Mouse (Mus musculus): Measurements from ENCODE around the gene Nop2. TPM values are rescaled to one million over a fixed set of nuclear protein-coding genes. Genes with fewer than 3 reads are reported as not detected.

Nop2 gene
- total RNA-seq, 1 experiment from 2014 or later: 92.8 TPM

DNA sequence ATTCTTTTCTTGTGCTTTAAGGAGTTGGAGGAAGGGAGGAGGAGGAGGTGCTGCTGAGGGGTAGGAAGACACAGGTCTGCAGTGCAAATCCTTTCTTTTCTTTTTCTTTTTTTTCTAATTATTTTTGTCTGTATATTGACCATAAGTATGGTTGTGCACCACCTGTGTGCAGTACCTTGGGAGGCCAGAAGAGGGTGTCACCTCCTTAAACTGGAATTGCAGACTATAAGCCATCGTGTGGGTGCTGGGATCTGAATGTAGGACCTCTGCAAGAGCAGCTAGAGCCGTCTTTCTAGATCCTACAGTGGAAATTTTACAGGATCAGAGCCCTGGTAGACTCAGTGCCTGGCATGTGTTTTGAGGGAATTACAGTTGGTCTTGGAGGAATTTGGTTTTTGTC is 24.0 kb upstream of the Nop2 start:
- no peak for ATAC-seq (replicated peaks; ENCODE audit: low read depth, poor library complexity, severe bottlenecking)

DNA sequence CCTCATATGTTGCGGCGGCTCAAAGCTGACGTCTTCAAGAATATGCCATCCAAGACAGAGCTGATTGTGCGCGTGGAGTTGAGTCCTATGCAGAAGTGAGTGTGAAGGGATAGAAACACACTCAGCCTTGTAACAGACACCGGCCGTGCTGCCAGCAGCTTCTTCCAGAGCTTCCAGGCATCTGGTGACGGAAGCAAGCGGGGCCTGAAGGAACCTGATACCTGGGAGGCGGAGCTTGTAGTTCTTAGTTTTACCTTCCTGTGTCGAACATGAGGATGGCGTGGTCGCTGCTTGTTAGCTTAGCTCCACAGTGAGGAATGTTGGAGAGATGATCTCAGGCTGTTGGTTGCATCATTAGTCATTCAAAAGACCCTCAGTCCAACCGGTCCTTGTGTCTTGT is 22.3 kb upstream of the Nop2 start:
- no peak for ATAC-seq (replicated peaks; ENCODE audit: low read depth, poor library complexity, severe bottlenecking)

DNA sequence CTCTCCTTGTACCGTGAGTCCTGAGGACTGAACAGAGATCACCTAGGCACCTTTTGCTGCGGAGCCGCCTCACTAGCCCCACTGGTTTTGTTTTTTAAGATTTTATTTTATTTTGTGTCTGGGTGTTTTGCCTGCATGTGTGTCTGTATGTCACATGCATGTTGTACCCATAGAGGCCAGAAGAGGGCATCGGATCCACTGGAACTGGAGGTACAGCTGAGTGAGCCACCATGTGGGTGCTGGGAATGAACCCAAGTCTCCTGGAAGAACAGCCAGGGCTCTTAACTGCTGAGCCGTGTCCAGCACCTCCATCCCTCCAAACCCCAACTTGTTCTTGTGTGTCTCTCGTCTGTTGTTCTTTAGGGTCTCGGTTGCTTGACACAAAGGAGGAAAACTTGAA is 20.8 kb upstream of the Nop2 start:
- peak; percentile 55 for ATAC-seq (replicated peaks; ENCODE audit: low read depth, poor library complexity, severe bottlenecking)

GRCm38 (mm10) chr6:125112553-125112952 is 19.2 kb upstream of the Nop2 start:
- ATAC-seq (replicated peaks; ENCODE audit: low read depth, poor library complexity, severe bottlenecking): peak; percentile 31; the same call in 1 of the 2 replicates

DNA sequence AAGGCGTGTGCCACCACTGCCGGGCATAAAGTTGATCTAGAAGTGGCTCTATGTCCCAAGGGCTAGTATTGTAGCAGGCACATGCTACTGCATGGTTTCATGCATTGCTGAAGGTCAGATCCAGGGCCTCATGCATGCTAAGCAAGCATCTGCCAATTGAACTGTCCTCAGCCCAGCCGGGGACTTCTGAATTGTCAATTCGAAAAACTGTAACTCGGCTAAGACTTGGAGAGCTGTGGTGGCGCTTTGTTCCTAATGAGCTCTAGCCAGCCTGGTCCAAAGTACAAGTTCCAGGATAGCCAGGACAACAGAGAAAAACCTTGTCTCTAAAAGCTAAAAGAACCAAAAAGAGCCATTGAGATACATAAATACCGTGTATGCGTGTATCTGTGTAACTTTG is 12.3 kb upstream of the Nop2 start:
- ATAC-seq (replicated peaks; ENCODE audit: low read depth, poor library complexity, severe bottlenecking): no peak

- ATAC-seq (replicated peaks; ENCODE audit: low read depth, poor library complexity, severe bottlenecking): no peak
Measured at GRCm38 (mm10) chr6:125128724-125129123, 3.0 kb upstream of the Nop2 start.

DNA sequence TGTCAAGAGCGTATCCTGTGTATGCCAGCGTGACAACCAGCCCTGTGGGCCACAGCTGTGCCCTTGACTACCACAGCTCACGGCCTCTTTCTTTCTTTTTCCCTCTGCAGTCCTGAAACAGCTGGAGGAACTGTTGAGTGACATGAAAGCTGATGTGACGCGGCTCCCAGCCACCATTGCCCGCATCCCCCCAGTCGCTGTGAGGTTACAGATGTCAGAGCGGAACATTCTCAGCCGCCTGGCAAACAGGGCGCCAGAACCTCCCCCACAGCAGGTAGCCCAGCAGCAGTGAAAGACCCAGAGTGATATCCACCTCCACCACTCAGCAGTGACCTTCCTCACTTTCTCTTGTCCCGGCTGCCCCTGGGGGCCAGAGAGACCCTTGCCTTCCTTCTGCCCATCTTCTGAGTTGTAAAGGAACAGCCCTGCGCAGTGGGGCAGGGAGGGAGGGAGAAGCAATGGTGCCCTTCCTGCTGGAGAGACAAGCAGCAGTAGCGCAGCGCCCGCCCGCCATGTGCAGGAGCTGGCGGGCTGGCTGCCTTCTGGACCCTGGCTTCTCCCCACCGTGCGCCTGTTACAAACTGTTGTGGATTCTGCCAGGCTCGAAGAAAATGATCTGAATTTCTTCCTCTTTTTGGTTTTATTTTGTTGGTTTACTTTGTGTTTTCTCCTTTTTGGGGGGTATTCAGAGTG is 1.9 kb upstream of the Nop2 start:
- no peak for ATAC-seq (replicated peaks; ENCODE audit: low read depth, poor library complexity, severe bottlenecking)

DNA sequence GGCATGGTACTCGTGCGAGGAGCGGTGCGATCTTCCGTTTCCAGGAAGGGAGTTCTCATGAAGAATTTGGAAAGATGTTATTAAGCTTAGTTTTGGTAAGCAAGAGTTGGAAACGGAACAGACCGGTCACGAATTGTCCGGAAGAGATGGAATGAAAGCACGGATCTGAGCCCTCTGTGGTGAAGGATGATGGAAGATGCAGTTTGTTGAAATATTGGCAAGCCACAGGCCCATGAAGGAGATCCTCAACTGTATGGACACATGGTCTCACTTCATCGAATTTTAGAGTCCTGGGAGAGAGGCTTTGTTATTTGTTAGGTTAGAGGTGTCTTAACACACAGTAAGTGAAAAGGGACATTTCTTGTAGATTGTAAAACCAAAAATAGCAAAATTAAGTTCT is 761 bp downstream of the Nop2 start:
- ATAC-seq (replicated peaks; ENCODE audit: low read depth, poor library complexity, severe bottlenecking): no peak

DNA sequence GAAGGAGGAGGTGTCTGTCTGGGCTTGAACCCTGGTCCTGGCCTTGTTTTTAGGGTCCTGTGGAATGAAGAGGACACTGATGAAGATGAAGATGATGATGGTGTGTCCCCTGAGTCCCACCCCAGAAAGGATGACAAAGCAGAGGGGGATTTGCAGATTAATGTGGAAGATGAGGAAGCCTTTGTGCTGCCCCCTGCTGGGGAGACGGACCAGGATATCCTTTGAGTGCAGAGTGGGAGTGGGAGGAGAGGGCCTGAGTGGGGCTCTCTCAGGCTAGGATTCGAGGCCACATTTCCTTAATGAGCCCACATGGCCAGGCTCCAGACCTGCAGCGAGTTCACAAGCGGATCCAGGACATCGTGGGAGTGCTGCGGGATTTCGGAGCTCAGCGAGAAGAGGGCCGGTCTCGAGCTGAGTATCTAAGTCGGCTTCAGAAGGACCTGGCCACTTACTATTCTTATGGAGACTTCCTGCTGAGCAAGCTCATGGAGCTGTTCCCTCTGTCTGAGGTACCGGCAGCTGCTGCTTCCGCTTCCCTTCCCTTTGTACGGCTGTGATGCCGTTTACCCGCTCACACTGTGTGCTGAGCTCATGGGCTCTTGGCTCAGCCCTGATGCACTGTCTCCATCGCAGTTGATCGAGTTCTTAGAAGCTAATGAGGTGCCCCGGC is 5.4 kb downstream of the Nop2 start:
- ATAC-seq (replicated peaks; ENCODE audit: low read depth, poor library complexity, severe bottlenecking): peak; percentile 65

- no peak for ATAC-seq (replicated peaks; ENCODE audit: low read depth, poor library complexity, severe bottlenecking)
Measured at GRCm38 (mm10) chr6:125139747-125140146, 8.0 kb downstream of the Nop2 start.

GRCm38 (mm10) chr6:125142436-125142835 is 10.7 kb downstream of the Nop2 start:
- ATAC-seq (replicated peaks; ENCODE audit: low read depth, poor library complexity, severe bottlenecking): no peak

GRCm38 (mm10) chr6:125143128-125143527 is 11.4 kb downstream of the Nop2 start:
- no peak for ATAC-seq (replicated peaks; ENCODE audit: low read depth, poor library complexity, severe bottlenecking)

- no peak for ATAC-seq (replicated peaks; ENCODE audit: low read depth, poor library complexity, severe bottlenecking)
Measured at GRCm38 (mm10) chr6:125143904-125144303, 12.2 kb downstream of the Nop2 start.

DNA sequence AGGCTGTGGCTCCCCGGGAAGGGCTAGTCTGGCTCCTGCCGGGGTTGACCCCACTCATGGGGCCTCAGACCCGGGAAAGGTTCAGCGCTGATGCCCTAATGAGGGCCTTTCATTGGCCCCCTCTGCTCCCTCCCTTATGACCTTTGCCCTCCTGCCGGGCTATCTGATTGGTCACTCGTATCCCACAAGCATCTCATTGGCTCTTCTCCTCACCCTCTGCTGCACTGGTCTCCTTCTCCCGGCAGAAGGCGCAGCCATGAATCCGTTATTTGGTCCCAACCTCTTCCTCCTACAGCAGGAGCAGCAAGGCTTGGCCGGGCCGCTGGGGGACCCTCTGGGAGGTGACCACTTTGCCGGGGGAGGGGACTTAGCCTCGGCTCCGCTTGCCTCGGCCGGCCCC is 13.3 kb downstream of the Nop2 start, which contains the start of gene Iffo1:
Iffo1 (plus strand) TSS at position 241 of the 400 bp plus-strand sequence.
- peak; percentile 90 for ATAC-seq (replicated peaks; ENCODE audit: low read depth, poor library complexity, severe bottlenecking)

- ATAC-seq (replicated peaks; ENCODE audit: low read depth, poor library complexity, severe bottlenecking): no peak
Measured at GRCm38 (mm10) chr6:125145479-125145951, 13.8 kb downstream of the Nop2 start.

- no peak for ATAC-seq (replicated peaks; ENCODE audit: low read depth, poor library complexity, severe bottlenecking)
Measured at GRCm38 (mm10) chr6:125146148-125146547, 14.4 kb downstream of the Nop2 start.

- ATAC-seq (replicated peaks; ENCODE audit: low read depth, poor library complexity, severe bottlenecking): peak; percentile 30
Measured at GRCm38 (mm10) chr6:125146797-125147196, 15.1 kb downstream of the Nop2 start.

DNA sequence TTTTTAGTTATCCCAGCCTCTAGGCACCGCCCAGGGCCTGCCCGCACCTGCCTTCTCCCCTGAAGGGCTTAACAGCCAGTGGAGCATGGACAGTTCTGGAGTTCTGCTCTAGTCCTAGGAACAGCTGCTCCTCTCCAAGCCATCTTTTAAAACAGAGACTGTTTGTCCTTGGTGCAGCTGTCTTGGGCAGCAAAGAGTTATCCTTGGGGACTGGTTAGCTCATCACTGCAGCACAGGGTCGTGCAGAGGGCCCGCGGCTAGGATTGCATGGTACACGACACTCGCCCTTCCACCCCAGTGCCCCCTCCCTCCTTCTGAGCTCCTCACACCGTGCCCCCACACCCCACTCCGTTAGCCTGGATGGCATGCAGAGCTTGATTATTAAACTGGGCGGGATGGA is 15.6 kb downstream of the Nop2 start:
- no peak for ATAC-seq (replicated peaks; ENCODE audit: low read depth, poor library complexity, severe bottlenecking)

- no peak for ATAC-seq (replicated peaks; ENCODE audit: low read depth, poor library complexity, severe bottlenecking)
Measured at GRCm38 (mm10) chr6:125148251-125148925, 16.7 kb downstream of the Nop2 start.

DNA sequence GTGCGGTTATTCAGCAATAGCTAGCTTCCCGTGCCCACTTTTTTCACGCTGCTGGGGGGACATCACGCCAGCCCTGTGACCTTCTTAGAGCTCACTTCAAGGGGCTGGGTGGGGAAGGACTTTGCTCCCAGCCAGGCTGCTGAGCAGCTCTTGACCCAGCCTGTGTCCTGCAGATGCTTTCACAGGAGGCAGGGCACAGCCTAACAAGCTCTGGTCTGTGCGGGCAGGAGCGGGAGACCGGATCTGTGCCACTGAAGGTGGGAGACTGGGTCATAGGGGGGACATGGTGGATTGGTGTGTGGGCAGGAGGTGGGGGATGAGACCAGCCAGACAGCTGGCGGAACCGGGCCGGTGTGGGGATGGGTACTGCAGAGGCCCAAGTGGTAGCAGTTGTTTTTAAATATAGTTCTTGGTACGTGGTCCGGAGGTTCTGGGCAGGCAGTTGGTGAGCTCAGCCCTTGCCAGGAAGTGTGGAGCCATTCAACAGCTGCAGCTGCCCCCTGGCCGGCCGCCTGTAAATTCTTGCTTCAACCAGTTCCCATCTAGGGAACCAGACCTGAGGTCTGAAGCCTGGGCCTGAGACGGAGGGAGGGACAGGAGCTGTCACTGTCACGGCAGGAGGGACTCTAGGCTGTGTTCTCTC is 17.3 kb downstream of the Nop2 start:
- no peak for ATAC-seq (replicated peaks; ENCODE audit: low read depth, poor library complexity, severe bottlenecking)

- ATAC-seq (replicated peaks; ENCODE audit: low read depth, poor library complexity, severe bottlenecking): no peak
Measured at GRCm38 (mm10) chr6:125149569-125149950, 17.9 kb downstream of the Nop2 start.
